ENCODE assay signal across 20 mouse cellular contexts in genomic region chr7:58925406-58925805, GRCm38 (mm10).
DNase-seq lines count a peak whose midpoint lies in the region; ATAC-seq and TF ChIP-seq lines count a peak whose summit lies in the region.
"Had no signal": no experiment of that assay in that cellular context is flagged by ENCODE, and none has a peak within 500 bp of the region (broad histone marks: within the 10 kb centered on the region; RNA-seq: fewer than 3 reads in every experiment).

No protein-coding gene starts in this region.

- intact Hi-C loops in left cerebral cortex, adult 2 months (cut with DNase I) = no loop called here
- intact Hi-C loops in left cerebral cortex, postnatal 10 days (cut with DNase I) = no loop called here
- intact Hi-C loops in left cerebral cortex, postnatal 36 days (cut with DNase I) = loop anchor here (10.0 kb wide), 1 partner anchor 159 kb away; no protein-coding TSS in a partner anchor

- no peak overlapping the region for H3K4me3 ChIP-seq in left cerebral cortex, adult 2 months
- H3K4me3 ChIP-seq: embryonic facial prominence, embryonic 13.5 days; forebrain, embryonic 12.5 days; heart, embryonic 10.5 days; hindbrain, embryonic 12.5 days had no signal

- no peak for DNase-seq in frontal cortex, postnatal 10 days (ENCODE audit: low spot score in 2 of 2)
- peak in 1 of 2 experiments; percentile 12 for DNase-seq in left cerebral cortex, adult 2 months (ENCODE audit: extremely low spot score in 1 of 2, low spot score in 2 of 2)
- DNase-seq in left cerebral cortex, postnatal 10 days (ENCODE audit: extremely low spot score in 1 of 2, low spot score in 2 of 2) = no peak
- peak; percentile 7 for DNase-seq in adipocyte (ENCODE audit: low spot score)
- peak; percentile 7 to 26 for DNase-seq in left cerebral cortex, postnatal 36 days (ENCODE audit: low spot score in 2 of 2)
- DNase-seq in spleen, postnatal 36 days (ENCODE audit: low spot score in 2 of 2) = no peak
- DNase-seq: adrenal gland, postnatal 14 days; cerebellum, adult 18-20 months; cerebellum, adult 9-11 months; cerebellum, postnatal 36 days; gastrocnemius, postnatal 10 days; heart, adult 18-20 months; heart, postnatal 10 days; heart, postnatal 4 days had no signal

- peak overlapping the region; percentile 57; the same call in 1 of the 2 replicates for H3K27ac ChIP-seq in left cerebral cortex, adult 2 months
- H3K27ac ChIP-seq: embryonic facial prominence, embryonic 13.5 days; forebrain, embryonic 12.5 days; heart, embryonic 10.5 days; hindbrain, embryonic 12.5 days had no signal

- TF ChIP-seq CTCF in left cerebral cortex, adult 2 months (IDR thresholded peaks at IDR 0.05) = no peak

- ATAC-seq in frontal cortex, adult (ENCODE audit: low TSS enrichment) = peak; percentile 86
- ATAC-seq: hindbrain, embryonic 16.5 days had no signal

Comparison
In these comparisons a context has a peak if more than half of its experiments do, and no peak if none do; other contexts are left out.
1. DNase-seq: peak in adipocyte (single experiment) and left cerebral cortex, postnatal 36 days (2 of 2); none in frontal cortex, postnatal 10 days (0 of 2), left cerebral cortex, postnatal 10 days (0 of 2) and spleen, postnatal 36 days (0 of 2).